Mouse (Mus musculus) urinary bladder, postnatal 25 days (tissue): ENCODE results near the gene Mcfd2.
"Not testable (repeated sequence)": the region's sequence is repeated elsewhere in the genome, so short reads cannot be mapped to it uniquely, and the experiment has no call there.

Source experiments
- DNase-seq: peaks from one replicate; pipeline ENCODE4 v3.0.0; 2022; ENCODE audit warnings: low spot score

Mcfd2 gene

GRCm38 (mm10) chr17:87265792-87266186, at the start of gene Mcfd2:
Gene Mcfd2, minus strand, starts transcription at chr17:87265935.
- DNase-seq = peak; percentile 98

DNA sequence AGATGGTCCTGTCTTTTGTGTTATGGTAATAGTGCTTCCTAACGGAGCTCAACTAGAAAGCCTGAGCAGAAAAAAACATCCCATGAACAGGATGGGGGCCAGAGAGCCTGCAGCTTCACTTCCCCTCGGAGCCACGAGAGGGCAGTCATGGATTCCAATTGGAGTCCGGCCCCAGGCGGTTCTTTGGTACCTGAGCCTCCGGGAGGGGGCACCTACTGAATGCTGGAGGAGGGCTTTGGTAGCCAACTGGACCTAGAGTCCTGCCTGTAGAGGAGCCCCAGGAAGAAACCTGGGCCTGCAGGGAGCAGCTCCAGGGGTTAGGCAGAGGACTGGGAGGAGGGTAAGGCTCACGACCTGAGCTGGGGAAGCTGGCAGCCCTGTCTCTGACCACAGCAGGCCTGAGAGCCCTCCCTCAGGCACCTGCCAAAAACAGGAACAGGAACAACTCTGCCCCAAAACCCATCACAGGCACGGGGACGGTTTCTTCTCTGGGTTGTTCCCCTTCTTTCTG, 49.3 kb upstream of the Mcfd2 start:
- peak; percentile 92 for DNase-seq

GRCm38 (mm10) chr17:87314530-87314946, 48.8 kb upstream of the Mcfd2 start:
- DNase-seq = peak; percentile 41

- no peak for DNase-seq
Measured at GRCm38 (mm10) chr17:87314121-87314520, 48.4 kb upstream of the Mcfd2 start.

GRCm38 (mm10) chr17:87312924-87313870, 47.5 kb upstream of the Mcfd2 start:
- no peak for DNase-seq

DNA sequence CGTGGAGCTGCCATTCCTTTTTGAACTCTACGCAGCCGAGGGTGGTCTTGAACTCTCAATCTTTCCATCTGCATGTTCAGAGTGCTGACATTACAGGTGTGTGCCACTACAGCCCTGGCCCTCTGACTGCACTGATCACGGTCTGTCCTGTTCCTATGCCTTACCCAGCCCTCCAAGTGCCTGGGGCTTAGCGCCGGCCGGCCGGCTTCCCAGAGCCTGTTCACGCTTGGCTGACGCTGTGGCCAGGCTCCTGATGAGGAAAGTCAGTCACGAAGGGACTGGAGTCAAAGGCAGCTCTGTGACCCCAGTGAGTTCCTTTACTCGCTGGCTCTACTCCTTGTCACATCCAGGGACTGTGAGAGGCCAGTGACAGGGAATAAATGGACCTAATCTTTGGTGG, 46.6 kb upstream of the Mcfd2 start:
- DNase-seq = no peak

DNA sequence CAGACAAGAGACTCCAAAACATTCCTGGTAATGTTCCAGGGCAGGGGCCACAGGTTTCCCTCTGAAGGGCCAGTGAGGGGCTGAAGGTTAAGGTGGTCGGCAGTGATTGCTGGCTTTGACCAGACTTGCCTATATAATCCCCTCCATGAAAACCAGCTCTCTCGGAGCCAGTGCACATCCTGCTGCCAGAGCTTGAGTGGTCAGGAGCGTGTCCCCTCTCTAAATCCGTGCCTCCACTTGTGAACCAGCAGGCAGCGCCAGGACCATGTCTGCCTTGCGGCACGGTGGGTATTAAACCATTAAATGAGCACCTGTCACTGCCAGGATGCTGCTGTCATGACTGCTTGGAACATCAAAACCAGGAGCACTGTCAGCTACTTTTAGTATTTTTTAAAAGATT, 44.8 kb upstream of the Mcfd2 start:
- DNase-seq = no peak

DNA sequence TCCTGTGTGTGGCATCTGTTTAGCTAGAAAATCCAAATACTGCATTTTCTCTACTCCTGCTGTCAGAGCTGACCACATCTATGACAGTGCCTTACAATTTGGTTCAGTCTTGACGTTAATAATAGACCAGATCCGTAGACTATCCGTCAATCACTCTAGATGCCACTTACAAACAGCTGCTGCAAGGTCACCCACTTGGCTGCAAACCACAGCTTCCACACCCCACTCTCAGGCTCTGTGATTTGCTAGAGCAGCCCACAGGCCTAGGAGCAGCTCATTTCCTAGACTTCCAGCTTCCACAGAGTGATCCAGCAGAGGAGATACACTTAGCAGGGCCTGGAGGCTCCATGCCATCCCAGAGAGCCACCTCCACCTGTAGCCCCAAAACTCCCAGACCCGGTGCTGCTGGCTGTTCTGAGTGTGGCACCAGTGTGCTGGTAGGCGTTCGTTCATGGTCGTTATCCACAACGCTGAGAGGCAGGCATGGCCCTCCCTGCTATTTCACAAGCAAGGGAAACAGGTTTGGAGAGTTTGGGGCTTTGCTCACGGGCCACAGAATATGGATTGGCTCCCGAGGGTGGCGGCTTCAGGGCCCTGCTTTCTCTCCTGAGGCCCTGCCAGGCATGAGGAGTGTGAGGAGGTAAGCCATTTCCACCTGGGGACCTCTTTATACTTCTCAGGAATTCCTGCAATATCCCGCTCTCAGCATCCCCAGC, 43.5 kb upstream of the Mcfd2 start:
- no peak for DNase-seq

- no peak for DNase-seq
Measured at GRCm38 (mm10) chr17:87306746-87307145, 41.0 kb upstream of the Mcfd2 start.

DNA sequence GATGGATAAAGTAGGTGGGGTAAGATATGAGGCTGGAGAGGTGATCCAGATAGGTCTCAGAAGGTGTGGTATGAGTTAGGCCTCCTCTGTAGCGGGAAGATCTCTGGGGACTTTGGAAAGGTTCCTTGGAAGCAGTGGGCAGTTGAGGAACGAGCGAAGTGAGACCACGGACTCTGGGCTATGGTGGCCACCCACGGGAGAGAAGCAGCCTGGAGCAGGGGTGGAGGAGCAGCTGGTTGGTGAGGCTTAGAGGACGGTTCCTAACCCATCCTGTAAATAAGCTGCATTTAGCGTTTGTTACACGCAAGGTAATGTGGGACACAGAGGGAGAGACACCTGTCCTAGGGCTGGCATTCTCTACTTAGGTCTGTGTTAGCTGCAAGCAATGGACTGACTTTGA, 39.3 kb upstream of the Mcfd2 start:
- DNase-seq = no peak

DNA sequence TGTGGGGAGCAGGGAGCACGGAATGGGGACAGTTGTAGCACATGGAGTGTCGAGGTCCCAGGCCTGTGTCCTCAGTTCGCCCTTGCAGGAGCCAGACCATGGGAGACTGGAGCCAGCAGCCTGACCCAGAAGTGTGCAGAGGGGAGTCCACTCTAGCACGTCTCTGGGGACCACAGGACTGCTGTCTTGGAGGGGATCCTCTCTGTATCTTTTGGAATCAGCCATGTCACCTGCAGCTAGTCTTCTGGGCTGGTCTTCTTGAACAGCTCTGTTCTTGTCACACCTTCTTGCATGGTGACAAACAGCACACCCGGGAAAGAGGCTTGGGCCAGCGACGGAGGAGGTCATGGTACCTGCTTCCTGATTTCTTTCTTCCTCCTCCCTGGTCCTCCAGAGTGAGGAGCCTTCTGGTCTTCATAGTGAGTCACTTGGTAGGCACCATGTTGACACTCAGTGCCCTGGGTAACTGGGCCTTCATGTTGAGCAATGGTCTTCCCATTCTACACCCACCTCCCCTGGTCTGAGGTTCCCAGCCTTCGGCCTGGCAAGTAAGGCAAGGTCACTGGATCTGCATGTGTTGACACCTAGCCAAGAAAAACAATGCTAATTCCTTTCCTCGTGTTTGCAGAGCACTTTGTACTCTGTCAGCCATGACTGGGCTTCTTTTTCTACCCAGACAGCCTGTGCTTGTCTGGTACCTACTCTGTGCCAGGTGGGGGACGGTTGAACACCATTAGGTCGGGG, 38.6 kb upstream of the Mcfd2 start:
- DNase-seq = no peak

GRCm38 (mm10) chr17:87302014-87302794, 36.5 kb upstream of the Mcfd2 start:
- peak; percentile 36 for DNase-seq

GRCm38 (mm10) chr17:87301607-87302006, 35.9 kb upstream of the Mcfd2 start:
- DNase-seq = not testable (repeated sequence)

- no peak for DNase-seq
Measured at GRCm38 (mm10) chr17:87300340-87300739, 34.6 kb upstream of the Mcfd2 start.

- DNase-seq = no peak
Measured at GRCm38 (mm10) chr17:87298944-87299343, 33.2 kb upstream of the Mcfd2 start.

- not testable (repeated sequence) for DNase-seq
Measured at GRCm38 (mm10) chr17:87296701-87297100, 31.0 kb upstream of the Mcfd2 start.

DNA sequence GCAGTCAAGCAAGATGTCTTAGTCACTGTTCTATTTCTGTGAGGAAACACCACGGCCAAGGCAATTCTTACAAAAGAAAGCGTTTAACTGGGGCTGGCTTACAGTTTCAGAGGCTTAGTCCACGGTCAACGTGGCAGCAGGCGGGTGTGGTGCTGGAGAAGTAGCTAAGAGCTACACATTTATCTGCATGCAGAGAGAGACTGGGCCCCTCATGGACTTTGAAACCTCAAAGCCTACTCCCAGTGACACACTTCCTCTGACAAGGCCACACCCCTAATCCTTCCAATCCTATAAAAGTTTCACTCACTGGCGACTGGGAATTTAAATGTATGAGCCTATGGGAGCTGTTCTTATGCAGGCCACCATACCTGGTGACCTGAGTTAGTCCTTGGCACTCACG, 30.0 kb upstream of the Mcfd2 start:
- no peak for DNase-seq

DNA sequence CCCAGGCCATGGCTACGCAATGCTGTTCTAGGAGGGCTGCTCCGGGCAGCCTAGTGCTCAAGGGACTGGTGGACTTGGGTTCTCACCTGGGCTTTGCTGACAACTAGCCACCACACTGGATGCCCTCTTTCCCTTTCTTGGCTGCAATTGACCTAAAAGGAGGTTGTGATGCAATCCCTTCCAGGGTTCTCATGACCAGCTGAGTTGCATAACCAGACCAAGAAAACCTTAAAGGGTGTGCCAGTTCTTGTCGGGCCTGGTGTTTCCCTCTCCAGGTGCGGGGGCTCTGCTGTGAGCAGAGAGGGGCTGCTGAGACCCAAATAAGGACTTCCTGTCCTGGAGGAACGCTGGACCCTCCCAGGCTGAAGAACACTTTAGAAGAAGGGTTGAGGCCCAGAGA, 27.4 kb upstream of the Mcfd2 start:
- DNase-seq = no peak

DNA sequence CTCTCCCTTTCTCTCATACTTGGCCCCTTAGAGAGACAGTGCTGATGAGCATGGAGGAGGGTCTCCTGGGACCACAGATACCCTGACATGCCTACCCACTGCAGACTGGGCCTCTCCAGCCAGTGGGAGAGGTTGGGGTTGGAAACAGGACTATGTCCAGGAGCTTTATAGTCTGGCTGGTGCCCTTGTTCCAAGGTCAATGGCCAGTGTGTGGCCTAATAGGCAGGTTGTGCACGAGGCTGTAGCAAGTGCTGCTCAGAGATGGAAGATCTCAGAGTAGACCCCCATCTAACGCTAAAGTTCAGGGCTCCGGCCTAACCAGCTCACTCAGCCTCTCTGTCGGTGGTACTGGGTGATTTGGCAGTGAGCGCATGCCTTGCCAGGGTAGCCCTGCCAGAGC, 26.0 kb upstream of the Mcfd2 start:
- no peak for DNase-seq

DNA sequence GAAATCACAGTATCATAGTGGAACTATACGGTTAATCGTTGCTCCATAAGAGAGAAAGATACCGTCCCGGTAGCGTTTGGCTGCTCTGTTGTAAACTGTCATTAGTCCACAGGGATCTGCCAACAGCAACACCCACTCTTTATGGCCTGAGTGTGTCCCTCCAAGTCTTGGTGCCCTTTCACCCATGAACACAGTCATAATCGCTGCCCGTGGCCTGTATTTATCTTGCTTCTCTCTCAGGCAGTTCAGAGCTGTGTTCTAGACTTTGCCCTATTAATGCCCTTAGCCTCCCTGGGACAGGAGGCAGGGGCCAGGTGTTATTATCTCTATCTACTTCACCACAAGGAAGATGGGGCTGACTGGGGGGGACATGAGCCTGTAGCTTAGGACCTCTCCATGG, 25.3 kb upstream of the Mcfd2 start:
- no peak for DNase-seq

DNA sequence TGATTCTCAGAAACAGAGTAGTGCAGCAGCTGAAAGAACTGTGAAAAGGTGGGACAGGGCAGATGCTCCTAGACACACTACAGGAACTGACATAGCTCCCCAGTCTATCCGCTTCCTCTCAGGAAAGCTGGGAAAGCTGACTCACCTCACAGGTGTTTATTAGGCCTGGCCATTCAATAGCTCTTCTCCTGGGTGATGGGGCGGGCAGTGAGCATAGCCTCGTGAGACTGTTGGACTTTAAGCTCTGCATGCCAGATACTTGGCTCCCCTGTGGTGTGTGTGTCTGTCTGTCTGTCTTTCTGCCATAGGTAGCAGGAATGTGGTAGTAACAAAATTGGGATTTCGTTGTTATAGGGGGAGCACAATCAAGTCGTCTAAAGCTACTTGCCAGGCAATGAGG, 23.6 kb upstream of the Mcfd2 start:
- no peak for DNase-seq
